Mouse (Mus musculus): ENCODE measurements around the gene Upb1. TPM values are rescaled to one million over a fixed set of nuclear protein-coding genes. Genes with fewer than 3 reads are reported as not detected.

Gene Upb1
- polyA plus RNA-seq (2012), result not detected in 2 replicates

GRCm38 (mm10) chr10:75400958-75401357 lies at the start of gene Upb1:
TSS of gene Upb1 (plus strand) at chr10:75401115.
- TF ChIP-seq GATA1 (IDR thresholded peaks at IDR 0.05; ENCODE audit: low read length), result no peak

GRCm38 (mm10) chr10:75352541-75352940 lies 48.4 kb upstream of the Upb1 start:
- no peak for TF ChIP-seq GATA1 (IDR thresholded peaks at IDR 0.05; ENCODE audit: low read length)

GRCm38 (mm10) chr10:75355341-75355740 lies 45.6 kb upstream of the Upb1 start:
- no peak for TF ChIP-seq GATA1 (IDR thresholded peaks at IDR 0.05; ENCODE audit: low read length)

GRCm38 (mm10) chr10:75364796-75365195 lies 36.1 kb upstream of the Upb1 start:
- no peak for TF ChIP-seq GATA1 (IDR thresholded peaks at IDR 0.05; ENCODE audit: low read length)

GRCm38 (mm10) chr10:75365231-75365633 lies 35.7 kb upstream of the Upb1 start:
- TF ChIP-seq GATA1 (IDR thresholded peaks at IDR 0.05; ENCODE audit: low read length), result no peak

- TF ChIP-seq GATA1 (IDR thresholded peaks at IDR 0.05; ENCODE audit: low read length), result no peak
Observed at GRCm38 (mm10) chr10:75378688-75379087, 22.2 kb upstream of the Upb1 start.

GRCm38 (mm10) chr10:75390156-75390555 lies 10.8 kb upstream of the Upb1 start:
- TF ChIP-seq GATA1 (IDR thresholded peaks at IDR 0.05; ENCODE audit: low read length), result no peak

GRCm38 (mm10) chr10:75390832-75391231 lies 10.1 kb upstream of the Upb1 start:
- no peak for TF ChIP-seq GATA1 (IDR thresholded peaks at IDR 0.05; ENCODE audit: low read length)

GRCm38 (mm10) chr10:75394796-75395195 lies 6.1 kb upstream of the Upb1 start:
- TF ChIP-seq GATA1 (IDR thresholded peaks at IDR 0.05; ENCODE audit: low read length), result no peak

- TF ChIP-seq GATA1 (IDR thresholded peaks at IDR 0.05; ENCODE audit: low read length), result no peak
Observed at GRCm38 (mm10) chr10:75396966-75397365, 3.9 kb upstream of the Upb1 start.

GRCm38 (mm10) chr10:75405916-75406315 lies 5.0 kb downstream of the Upb1 start:
- no peak for TF ChIP-seq GATA1 (IDR thresholded peaks at IDR 0.05; ENCODE audit: low read length)

- no peak for TF ChIP-seq GATA1 (IDR thresholded peaks at IDR 0.05; ENCODE audit: low read length)
Observed at GRCm38 (mm10) chr10:75406755-75407154, 5.8 kb downstream of the Upb1 start.

GRCm38 (mm10) chr10:75407741-75408140 lies 6.8 kb downstream of the Upb1 start:
- TF ChIP-seq GATA1 (IDR thresholded peaks at IDR 0.05; ENCODE audit: low read length), result no peak

GRCm38 (mm10) chr10:75412114-75413103 lies 11.5 kb downstream of the Upb1 start:
- TF ChIP-seq GATA1 (IDR thresholded peaks at IDR 0.05; ENCODE audit: low read length), result no peak

GRCm38 (mm10) chr10:75414925-75415324 lies 14.0 kb downstream of the Upb1 start:
- TF ChIP-seq GATA1 (IDR thresholded peaks at IDR 0.05; ENCODE audit: low read length), result no peak

GRCm38 (mm10) chr10:75417363-75418042 lies 16.6 kb downstream of the Upb1 start:
- no peak for TF ChIP-seq GATA1 (IDR thresholded peaks at IDR 0.05; ENCODE audit: low read length)
